Mouse (Mus musculus) kidney, postnatal 10 days (tissue): ENCODE data around the gene Qtrt1.
"Not testable (repeated sequence)": the region's sequence is repeated elsewhere in the genome, so short reads cannot be mapped to it uniquely, and the experiment has no call there.

Experiments used
- DNase-seq: peaks from one replicate; pipeline ENCODE4 v3.0.0; 2021; ENCODE audit warnings: mixed read lengths

The Qtrt1 gene

DNA sequence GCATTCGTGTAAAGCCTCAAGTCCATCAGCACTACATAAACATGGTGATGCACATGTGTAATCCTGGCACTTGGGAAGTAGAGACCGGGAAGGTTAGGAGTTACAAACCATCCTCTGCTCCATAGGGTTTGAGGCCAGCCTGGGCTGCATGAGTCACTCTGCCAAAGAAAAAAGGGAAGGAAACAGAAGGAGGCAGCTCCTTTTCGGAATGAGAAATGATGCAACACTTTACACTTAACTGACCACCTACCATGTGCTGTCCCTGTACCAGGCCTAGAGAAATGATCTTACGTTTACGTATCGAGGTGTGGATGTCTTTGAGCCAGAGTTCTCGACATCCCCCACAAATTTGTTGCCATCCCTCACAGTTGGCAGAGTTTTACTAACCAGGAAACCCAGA is 41.4 kb downstream of the Qtrt1 start:
- no peak for DNase-seq

GRCm38 (mm10) chr9:21453459-21453858 is 41.8 kb downstream of the Qtrt1 start:
- no peak for DNase-seq

GRCm38 (mm10) chr9:21454556-21454955 is 42.9 kb downstream of the Qtrt1 start:
- DNase-seq = no peak

DNA sequence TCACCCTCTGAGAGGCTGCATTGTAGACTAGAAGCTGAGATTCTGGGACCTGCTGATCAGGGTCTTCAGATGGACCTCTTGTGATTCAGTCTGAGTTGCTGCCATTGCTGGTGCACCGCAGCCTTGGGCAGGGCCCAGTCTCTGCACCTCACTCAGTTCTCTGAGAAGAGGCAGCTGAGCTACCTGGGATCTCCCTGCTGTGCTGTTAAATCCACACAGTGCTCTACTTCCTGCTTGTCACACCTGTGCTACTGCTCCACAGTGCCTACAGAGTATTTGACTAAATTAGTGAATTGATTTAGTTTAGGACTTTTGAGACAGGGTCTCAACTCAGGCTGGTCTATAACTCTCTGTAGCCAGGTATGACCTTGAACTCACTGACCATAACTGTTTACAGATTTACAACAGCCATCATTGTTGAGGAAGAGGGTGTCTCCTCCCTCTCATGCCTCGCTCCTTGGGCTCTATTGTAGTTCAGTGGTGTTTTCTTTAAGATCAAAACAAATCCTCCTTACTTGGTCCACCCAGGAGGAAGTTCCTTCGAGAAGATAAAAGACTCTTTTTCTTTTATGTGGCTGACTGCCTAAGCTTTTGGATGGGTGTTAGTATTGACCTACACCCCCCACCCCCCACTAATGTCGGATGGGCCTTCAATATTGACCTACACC is 43.6 kb downstream of the Qtrt1 start:
- no peak for DNase-seq

DNA sequence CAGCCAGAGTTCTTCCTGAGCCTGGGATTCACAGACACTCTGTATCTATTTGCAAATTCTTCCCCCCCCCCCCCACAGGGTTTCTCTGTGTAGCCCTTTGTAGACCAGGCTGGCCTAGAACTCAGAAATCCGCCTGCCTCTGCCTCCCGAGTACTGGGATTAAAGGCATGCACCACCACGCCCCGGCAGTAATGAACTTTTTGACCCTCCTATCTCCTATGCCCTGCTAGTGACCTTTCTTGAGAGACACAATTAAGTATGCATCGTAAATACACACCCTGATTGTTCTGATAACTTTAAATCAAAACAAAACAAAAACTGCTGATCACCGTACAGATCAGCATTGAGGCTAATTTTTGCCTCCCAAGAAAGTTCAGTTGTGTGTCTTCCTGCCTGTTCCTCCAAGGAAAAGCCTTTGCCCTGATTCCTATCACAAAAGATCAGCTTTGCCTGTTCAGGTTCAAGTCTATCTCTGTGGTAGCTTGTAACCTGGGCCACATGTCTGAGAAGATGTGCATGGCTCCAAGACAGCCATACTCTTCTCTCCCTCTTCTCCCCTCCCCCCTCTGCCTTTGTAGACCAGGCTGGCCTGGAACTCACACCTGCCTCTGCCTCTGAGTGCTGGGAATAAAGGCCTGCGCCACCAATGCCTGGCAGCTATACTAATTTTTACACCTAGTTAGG is 44.8 kb downstream of the Qtrt1 start:
- no peak for DNase-seq

- no peak for DNase-seq
These were observed 45.4 kb downstream of the Qtrt1 start for GRCm38 (mm10) chr9:21456930-21457634.

DNA sequence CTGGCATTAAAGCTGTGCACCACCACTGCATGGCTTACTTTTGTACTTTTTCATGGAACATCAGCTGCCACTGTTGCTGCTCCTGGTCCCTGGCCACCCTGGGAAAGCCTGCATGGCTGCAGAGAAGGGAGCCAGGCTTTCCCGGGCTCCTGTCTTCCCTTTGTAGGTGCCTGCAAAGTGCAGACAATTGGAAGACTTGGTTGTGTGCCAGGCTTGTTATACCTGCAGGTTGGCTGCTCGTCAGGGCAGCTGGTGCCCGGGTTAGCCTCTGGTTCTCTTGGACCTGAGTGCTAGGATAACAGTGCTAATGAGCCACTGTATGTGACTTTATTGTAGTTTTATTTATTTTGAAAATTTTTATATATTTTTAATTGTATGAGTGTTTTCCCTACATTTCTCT is 47.2 kb downstream of the Qtrt1 start:
- no peak for DNase-seq

DNA sequence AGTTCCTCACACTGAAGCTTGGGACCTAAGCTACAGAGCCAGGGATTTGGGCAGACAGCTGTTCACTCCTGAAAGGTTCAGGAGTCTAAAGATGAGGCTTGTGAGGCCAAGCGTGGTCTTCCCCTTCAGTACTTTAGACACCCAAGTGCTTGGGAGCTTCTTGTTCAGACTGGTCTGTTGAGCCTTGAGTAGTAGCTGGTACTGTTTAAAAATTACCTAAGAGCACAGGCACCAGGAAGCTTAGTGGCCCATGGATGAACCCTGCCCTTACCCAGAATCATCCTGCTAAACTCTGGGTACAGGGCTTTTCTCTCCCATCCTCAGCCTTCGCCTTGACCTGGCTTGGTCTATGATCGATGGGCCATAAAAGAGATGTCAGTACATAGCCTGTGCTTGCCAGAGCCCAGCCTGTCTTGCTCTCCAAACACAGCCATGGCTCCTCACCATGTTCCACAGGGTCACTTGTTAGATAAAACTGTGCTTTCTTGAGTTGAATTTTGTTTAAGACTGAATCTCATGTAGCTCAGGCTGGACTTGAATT is 48.8 kb downstream of the Qtrt1 start:
- no peak for DNase-seq

DNA sequence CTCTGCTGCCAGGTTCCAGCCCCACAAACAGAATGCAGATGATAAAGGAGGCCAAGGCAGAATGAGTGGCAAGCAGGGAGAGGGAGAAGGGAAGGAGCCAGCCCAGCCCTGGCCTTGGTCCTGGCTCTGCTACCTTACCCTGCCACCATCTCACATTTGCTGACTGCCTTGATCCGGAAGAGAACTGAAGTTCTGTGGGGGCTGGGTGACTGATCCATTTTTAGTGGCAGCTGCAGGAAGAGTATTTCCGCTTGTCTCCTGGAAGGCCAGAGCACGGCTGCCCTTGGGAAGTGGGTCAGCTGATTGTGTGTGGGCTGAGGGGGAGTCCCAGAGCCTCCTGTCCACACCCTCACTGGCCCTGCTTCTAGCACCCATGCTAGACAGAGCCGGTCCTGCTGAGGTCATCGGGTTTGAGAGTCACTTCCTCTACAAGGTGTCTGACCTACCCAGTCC is 51.5 kb downstream of the Qtrt1 start:
- DNase-seq = peak; percentile 77

DNA sequence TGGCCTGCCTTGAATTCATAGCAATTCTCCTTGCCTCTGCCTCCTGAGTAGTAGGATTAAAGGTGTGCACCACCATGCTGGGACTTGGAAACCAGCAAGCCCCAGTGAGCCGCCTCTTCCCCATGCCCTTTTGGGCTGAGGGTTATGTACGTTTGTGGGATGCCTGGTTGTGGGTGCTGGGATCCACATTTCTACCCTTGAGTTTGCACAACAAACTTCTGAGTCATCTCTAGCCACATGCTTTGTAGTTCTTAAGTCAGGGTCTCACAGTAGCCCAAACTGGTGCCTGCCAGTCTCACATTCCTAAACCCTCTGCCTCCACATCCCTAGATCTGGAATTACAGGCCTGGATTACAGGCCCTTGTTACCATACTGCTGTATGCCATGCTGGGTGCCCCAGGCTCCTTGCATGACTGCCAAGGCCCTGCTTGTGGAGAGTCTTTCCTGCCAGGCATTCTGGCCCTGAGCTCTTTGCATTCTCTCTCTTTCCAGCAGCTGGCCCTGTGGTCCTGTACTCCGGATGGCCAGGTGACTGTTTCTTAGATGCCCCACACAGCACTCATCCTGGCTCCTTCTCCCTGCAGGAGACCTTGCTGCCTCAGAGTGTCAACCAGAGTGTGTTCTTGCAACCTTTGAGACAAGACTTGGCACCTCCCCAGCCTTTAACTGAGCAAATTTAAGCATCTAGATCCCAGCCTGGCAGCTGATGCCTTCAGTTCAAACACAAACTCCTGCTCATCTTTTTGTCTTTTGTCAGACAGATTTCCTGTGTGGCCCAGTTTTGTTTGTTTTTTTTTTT is 52.3 kb downstream of the Qtrt1 start:
- no peak for DNase-seq

DNA sequence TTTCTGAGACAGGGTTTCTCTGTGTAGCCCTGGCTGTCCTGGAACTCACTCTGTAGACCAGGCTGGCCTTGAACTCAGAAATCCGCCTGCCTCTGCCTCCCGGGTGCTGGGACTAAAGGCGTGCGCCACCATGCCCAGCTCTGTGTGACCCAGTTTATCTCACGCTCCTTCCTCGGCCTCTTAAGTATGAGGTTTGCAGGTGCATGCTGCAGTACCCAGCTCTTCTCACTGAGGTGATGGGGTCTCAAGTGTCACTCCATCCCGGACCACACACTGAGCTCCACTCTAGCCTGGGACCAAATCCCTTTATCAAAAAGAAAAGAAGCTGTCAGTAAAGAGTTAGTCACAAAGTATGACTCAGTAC is 52.9 kb downstream of the Qtrt1 start:
- DNase-seq = not testable (repeated sequence)

- peak; percentile 73 for DNase-seq
These were observed 57.7 kb downstream of the Qtrt1 start for GRCm38 (mm10) chr9:21469032-21470024.
